Mouse (Mus musculus) left cerebral cortex, postnatal 14 days (tissue): ENCODE results near the gene Samd13. TPM values are rescaled to one million over a fixed set of nuclear protein-coding genes. Genes with fewer than 3 reads are reported as not detected.

Experiments used
- DNase-seq, 2 experiments: peaks; one replicate each; pipeline ENCODE4 v3.0.0; 2021 to 2022; ENCODE audit warnings: low spot score in 2 of 2, mixed read lengths in 1 of 2
- intact Hi-C: fragments of 180-260 bp; cut with DNase I; formaldehyde crosslinking; loops from one replicate; pipeline ENCODE4 v1.15.1; 2025
- total RNA-seq, 2 experiments: library from RNA; stranded (reverse); gene quantifications; 2 replicates each; pipeline ENCODE4 v1.2.3; 2021

Samd13 gene
- total RNA-seq, 2 experiments from 2014 or later = not detected

DNA sequence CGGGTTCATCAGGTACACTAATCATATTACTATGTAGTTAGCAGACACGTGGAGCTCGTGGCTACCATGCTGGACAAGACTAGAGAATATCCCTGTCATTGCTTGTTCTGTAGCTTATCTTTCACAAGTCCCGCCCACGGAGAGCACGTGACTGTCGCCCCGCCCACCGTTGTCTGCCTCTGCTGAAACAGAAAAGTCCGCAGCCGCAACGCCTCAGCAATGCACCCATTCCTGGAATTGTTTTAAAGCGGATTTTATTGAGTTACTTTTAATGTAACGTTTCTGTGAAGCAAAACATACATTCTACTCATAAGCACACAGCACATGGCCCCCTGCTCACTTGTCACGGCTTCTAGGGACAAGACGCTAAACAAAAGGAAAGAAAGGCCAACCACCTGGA lies 5.7 kb downstream of the Samd13 start:
- DNase-seq = no peak
- intact Hi-C loops = loop anchor here (5.0 kb wide), 1 partner anchor 88 kb away; no protein-coding TSS in a partner anchor

DNA sequence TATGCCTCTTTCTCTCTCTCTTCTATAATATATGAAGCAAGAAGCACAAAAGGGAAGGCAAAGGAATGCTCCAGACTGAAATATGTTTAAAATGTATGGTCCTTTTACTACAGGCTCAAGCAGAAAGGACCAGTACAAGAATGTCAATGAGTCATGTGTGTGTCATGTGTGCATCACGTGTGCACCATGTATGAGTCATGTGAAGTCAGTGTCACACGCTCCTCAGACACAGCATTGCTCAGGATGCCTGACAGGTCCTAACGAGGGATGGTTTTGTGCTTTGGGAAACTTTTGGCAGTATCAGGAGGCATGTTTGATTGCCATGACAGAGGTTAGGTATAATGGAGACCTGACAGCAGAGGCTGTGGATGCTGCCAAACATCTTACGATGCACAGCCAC lies 9.2 kb downstream of the Samd13 start:
- intact Hi-C loops = no loop called here
- DNase-seq = no peak

DNA sequence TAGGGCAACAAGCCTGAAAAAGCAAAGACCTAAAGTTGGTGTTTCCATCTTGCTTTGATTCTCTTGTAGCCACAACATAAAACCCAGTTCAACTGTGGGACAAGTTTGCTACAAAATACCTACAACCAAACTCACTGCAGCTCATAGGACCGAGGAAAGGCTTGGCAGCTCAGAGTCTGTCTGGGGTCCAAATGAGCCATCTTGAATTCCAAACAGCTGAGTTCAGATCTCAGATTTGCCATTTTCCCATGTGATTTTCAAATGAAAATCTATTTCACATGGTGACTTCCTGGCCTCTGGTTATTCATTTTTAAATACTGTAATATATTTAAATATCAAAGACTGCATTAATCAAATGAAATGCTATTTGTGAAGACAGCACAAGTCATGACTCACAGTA lies 10.3 kb downstream of the Samd13 start:
- intact Hi-C loops = no loop called here
- DNase-seq = no peak

- DNase-seq = no peak
- intact Hi-C loops = no loop called here
Observed at GRCm38 (mm10) chr3:146671121-146671520, 14.3 kb downstream of the Samd13 start.

DNA sequence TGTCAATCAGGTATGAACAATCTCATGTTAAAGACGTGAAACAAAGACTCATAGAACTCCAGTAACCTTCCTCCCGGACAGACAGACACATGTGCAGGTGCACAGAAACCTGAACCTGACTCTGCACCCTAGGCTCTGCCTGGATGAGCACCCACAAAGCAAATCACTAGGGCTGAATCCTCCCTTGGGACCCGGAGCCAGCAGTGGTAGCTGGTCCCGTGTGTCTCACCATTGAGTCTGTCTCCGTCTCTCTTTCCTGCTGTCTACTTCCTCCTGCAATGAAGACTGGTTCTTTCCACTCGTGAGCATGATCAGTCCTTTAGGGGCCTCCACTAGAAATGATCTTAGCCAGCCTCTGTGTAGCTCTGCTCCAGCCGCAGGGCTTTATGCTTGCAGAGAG lies 23.5 kb downstream of the Samd13 start:
- intact Hi-C loops = no loop called here
- DNase-seq = no peak

- no peak for DNase-seq
- intact Hi-C loops = no loop called here
Observed at GRCm38 (mm10) chr3:146661001-146661400, 24.4 kb downstream of the Samd13 start.

GRCm38 (mm10) chr3:146659321-146659720 lies 26.1 kb downstream of the Samd13 start:
- intact Hi-C loops = no loop called here
- no peak for DNase-seq

DNA sequence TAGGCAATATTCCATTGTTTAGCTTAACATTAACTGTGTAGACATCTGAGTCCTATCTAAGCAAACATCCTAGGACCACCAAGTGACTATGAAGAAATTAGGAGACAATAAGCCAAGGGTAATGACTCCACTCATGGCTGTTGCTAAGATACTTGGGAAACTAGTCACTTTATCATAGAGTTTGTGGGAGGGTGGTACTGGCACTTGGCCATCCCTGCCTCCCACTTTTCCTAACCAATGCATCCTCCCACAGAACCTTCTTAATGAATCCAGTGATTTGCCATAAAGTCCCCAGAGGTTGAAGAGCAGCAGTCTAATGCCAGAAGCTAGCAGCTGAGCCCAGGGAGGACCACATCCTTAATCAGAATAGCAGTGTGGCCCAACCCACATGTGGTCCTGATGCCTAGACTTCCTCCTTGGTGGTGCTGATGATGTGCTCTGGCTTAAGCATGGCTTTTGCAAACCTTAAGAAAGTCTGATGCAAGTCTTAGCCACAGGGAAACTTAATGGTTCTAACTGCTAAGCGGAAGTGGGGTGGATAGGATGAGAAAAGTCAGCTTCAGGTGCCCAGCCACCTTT lies 27.2 kb downstream of the Samd13 start:
- intact Hi-C loops = no loop called here
- DNase-seq = no peak

- peak in 1 of 2 experiments; percentile 32 for DNase-seq
- intact Hi-C loops = no loop called here
Observed at GRCm38 (mm10) chr3:146657433-146657832, 28.0 kb downstream of the Samd13 start.

GRCm38 (mm10) chr3:146655111-146655577 lies 30.2 kb downstream of the Samd13 start:
- intact Hi-C loops = no loop called here
- no peak for DNase-seq

DNA sequence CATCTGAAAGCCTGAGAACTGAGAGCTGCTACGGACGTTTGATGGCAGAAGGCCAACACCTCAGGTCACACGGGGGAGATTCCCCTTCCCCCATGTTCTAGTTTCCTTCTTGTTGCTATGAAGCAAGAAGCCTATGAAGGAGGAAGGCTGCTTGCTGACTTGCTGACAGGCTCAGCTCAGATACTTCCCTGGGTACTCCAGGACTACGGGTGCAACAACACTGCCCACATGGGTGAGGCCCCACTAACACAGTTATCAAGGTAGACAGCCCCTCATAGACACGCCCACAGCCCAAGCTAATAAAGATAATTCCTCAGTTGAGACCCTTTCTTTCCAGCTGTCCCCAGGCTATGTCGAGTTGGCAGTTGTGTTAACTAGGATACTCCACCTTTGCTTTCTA lies 31.7 kb downstream of the Samd13 start:
- intact Hi-C loops = no loop called here
- DNase-seq = no peak

- intact Hi-C loops = no loop called here
- DNase-seq = no peak
Observed at GRCm38 (mm10) chr3:146652431-146652830, 33.0 kb downstream of the Samd13 start.

DNA sequence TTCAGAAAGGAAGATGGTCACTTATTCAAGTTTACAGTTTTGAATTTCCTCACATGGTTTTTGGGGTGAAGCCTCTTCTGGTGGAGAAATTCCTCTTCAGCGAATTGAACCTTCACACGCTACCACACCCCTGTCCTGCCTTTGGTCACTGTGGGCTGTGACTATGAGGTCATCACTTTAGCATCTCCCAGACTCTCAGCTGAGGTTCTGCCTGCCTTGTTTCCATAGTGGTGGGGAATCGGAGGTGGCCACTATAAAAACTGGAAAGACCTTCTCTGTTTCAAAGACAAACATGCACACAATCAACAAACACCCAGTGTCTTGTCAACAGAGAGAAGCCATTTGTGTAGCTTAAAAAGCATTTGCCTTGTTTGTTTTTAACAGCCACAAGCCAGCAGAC lies 34.2 kb downstream of the Samd13 start, which contains the start of gene 4930503B20Rik:
Gene 4930503B20Rik, minus strand, starts transcription at position 101 of the 400 bp plus-strand sequence.
- intact Hi-C loops = no loop called here
- no peak for DNase-seq

DNA sequence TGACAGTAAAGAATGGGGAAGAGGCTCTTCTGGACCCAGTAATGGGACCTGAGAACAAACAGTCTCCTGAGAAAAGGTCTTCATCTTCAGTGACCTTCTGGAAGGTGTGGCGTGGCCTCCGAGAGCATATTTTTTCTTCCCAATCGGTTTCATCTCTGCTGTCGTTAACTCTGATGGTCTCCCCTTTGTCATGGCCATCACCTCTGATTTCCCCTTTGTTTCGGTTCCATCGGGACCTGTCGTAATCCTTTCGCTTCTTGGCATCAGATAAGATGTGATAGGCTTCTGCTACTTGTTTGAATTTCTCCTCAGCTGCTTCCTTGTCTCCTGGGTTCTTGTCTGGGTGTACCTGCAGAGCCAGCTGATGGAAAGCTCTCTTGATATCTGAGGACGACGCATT lies 34.7 kb downstream of the Samd13 start:
- no peak for DNase-seq
- intact Hi-C loops = no loop called here

GRCm38 (mm10) chr3:146649311-146649894 lies 36.0 kb downstream of the Samd13 start:
- DNase-seq = no peak
- intact Hi-C loops = no loop called here

- DNase-seq = no peak
- intact Hi-C loops = no loop called here
Observed at GRCm38 (mm10) chr3:146641818-146642427, 43.5 kb downstream of the Samd13 start.

GRCm38 (mm10) chr3:146632506-146632905 lies 52.9 kb downstream of the Samd13 start:
- intact Hi-C loops = no loop called here
- no peak for DNase-seq

DNA sequence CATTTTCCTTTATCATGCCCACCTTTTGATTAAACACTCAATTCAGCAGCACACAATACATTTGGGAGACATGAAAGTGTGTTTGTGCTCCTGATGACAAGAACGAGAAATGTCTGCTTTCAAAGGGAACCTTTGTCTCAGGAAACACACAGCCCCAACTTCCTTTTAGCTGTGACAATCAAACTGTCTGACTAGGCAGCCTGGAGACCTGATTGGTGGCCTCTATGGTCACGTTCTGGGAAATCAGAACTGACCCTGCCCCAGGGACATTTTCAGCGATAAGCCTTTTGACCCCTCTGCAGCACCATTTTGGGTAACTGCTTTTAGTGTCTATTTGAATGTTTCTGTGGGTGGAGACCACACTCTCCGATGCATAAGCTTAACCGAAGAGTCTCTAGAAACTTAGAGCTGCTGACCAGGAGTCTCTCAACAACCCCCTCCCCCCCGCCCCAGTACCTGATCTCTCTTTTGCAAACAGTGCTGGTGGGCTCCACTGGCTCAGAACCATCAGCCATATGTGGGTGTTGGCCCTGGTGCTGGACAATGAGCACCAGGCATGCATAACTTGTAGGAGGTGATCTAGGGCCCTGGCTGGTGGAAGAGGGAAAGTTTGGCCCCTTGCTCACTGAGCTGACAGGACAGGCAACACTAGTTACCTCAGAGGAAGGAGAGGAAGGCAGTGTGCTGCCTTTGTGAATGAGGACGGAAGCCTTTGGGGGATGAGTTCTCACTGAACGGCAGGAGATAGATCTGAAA lies 57.0 kb downstream of the Samd13 start:
- DNase-seq = no peak
- intact Hi-C loops = no loop called here

GRCm38 (mm10) chr3:146625766-146626165 lies 59.6 kb downstream of the Samd13 start:
- intact Hi-C loops = loop anchor here (2.0 kb wide), 1 partner anchor 85 kb away; no protein-coding TSS in a partner anchor
- DNase-seq = peak; percentile 20 to 61

DNA sequence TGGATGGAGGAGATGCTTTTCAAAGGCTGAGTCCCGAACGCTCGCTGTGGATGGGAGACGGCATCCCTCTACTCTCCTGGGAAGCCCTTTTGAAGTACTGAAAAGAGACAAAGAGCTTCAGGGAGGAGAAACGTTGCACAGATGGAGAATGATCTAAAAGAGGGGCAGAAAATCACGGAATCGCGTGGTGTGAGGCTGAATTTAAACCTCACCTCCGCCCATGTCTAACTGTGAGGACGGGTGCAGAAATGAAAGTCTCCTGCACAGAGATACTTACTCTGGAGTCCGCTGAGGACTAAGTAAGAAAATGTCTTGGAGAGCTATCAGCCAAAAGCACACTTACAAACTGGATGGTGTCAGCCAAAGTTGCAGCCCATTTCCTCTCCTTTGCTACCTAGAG lies 63.4 kb downstream of the Samd13 start:
- DNase-seq = peak; percentile 55 to 62
- intact Hi-C loops = loop anchor here (2.0 kb wide), 1 partner anchor 53 kb away; no protein-coding TSS in a partner anchor
